Mouse (Mus musculus): ENCODE measurements around the gene Cacna2d4. TPM values are rescaled to one million over a fixed set of nuclear protein-coding genes. Genes with fewer than 3 reads are reported as not detected.

The Cacna2d4 gene
- polyA plus RNA-seq, 1 experiment from 2014 or later, result 0.05 TPM

DNA sequence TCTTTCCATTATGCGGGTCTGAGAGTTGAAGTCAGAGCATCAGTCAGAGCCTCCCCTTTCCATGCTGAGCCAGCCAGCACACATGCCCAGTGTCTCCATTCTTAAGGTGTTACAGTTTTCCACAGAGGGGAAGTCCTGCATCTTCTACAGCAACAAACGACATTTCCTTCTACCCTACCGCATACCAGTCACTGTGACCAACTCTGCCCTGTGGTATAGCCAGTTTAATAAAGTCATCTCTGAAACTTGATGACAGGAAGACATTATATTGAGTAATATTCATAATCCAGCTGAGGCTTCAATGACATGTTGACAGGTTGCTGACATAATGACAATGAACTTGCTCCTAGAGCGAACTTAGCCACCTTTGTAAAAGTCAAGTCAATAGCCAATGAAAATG lies 154.4 kb downstream of the Cacna2d4 start:
- 90% methylated on average over 4 of the region's 4 CpGs for WGBS
- Histone ChIP-seq H3K9me3 (ENCODE audit: control insufficient read depth, low read length) (no peaks in the 10 kb centered on the region), H3K9ac (ENCODE audit: low read length) (no peak overlapping the region), H3K36me3 (ENCODE audit: control insufficient read depth, insufficient read depth, low read length) (no peaks in the 10 kb centered on the region), H3K4me2 (no peak overlapping the region), H3K4me3 (ENCODE audit: low read depth, low read length) (no peak overlapping the region), H3K4me1 (ENCODE audit: control insufficient read depth, insufficient read depth, low read length) (peaks cover 9% of the 10 kb centered on the region), H3K27ac (ENCODE audit: low read depth, low read length) (no peak overlapping the region), H3K27me3 (ENCODE audit: control insufficient read depth, insufficient read depth, low read length) (no peaks in the 10 kb centered on the region)
- ATAC-seq (ENCODE audit: low FRiP score) (no peak), DNase-seq (ENCODE audit: low spot score, missing footprints) (no peak)

- no peaks in the 10 kb centered on the region for H3K36me3 ChIP-seq (ENCODE audit: control insufficient read depth, insufficient read depth, low read length)
- 89% methylated on average over 9 of the region's 9 CpGs for WGBS
- no peak overlapping the region for H3K27ac ChIP-seq (ENCODE audit: low read depth, low read length)
- H3K27me3 ChIP-seq (ENCODE audit: control insufficient read depth, insufficient read depth, low read length), result no peaks in the 10 kb centered on the region
- no peak overlapping the region for H3K4me3 ChIP-seq (ENCODE audit: low read depth, low read length)
- DNase-seq (ENCODE audit: low spot score, missing footprints), result no peak
- 0 out of 2 replicates have a peak, but pooled peaks cover 2% of the 10 kb centered on the region for H3K4me1 ChIP-seq (ENCODE audit: control insufficient read depth, insufficient read depth, low read length)
- H3K9ac ChIP-seq (ENCODE audit: low read length), result no peak overlapping the region
- H3K4me2 ChIP-seq, result no peak overlapping the region
- ATAC-seq (ENCODE audit: low FRiP score), result no peak
- H3K9me3 ChIP-seq (ENCODE audit: control insufficient read depth, low read length), result no peaks in the 10 kb centered on the region
Observed at GRCm38 (mm10) chr6:119392836-119393235, 156.5 kb downstream of the Cacna2d4 start.

DNA sequence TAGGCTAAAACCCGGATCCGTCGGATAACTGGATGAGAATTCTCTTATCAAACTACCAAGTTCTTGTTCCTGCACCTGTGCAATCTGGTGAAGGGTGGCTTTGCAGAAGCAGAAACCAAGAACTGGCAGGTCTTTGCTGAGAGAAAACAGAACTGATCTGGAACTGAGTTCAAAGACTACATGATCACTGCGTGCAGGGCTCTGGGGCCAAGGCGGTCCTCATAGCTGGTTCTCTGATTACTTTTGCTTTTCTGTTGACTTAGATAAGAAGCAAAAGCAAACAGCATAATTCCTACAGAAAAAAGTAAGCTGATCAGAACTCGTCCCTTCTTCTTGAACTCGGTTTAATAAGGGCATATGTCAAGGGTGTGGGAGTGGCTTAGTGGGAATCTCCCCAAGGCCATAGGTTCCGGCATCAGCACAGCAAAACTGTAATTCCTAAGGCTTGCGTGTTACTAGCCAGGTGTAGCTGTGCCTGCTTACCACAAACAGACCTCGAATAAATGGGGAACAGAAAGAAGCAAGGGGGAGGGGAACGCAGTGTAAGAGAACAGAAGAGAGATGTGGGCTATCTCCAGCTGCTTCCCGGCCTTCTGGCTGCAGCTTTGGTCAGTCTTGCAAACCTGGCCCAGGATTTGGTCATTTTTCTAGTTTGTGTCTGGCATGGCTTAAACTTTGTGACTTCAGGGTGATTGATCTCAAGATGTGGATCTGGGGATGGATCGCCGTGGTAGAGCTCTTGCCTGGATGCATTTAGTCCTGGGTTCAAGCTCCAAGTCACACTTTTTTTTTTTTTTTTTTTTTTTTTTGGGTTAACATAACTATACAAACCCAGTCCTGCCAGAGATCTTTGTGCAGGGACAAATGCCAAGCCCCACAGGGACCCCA lies 159.3 kb downstream of the Cacna2d4 start:
- no peak for ATAC-seq (ENCODE audit: low FRiP score)
- Histone ChIP-seq H3K4me1 (ENCODE audit: control insufficient read depth, insufficient read depth, low read length) (no peaks in the 10 kb centered on the region), H3K9ac (ENCODE audit: low read length) (no peak overlapping the region), H3K36me3 (ENCODE audit: control insufficient read depth, insufficient read depth, low read length) (no peaks in the 10 kb centered on the region), H3K27me3 (ENCODE audit: control insufficient read depth, insufficient read depth, low read length) (no peaks in the 10 kb centered on the region), H3K27ac (ENCODE audit: low read depth, low read length) (no peak overlapping the region), H3K9me3 (ENCODE audit: control insufficient read depth, low read length) (no peaks in the 10 kb centered on the region), H3K4me2 (no peak overlapping the region), H3K4me3 (ENCODE audit: low read depth, low read length) (no peak overlapping the region)
- 86% methylated on average over 14 of the region's 14 CpGs for WGBS
- DNase-seq (ENCODE audit: low spot score, missing footprints), result no peak

DNA sequence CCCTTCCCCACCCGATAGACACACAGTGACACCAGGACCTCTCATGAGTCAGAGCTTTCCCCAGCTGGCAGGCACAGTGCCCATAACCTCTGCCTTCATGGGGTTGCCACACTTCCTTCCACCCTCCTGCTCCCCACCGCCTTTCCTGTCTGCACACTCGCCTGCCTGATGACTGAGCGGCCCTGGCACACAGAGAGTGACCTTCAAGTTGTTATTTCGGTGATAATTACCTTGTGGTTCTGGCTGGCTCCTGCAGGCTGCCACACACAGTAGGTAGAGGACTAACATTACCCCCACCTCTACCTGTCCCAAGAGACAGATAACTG lies 159.9 kb downstream of the Cacna2d4 start:
- Histone ChIP-seq H3K9ac (ENCODE audit: low read length) (no peak overlapping the region), H3K4me2 (no peak overlapping the region), H3K27ac (ENCODE audit: low read depth, low read length) (no peak overlapping the region), H3K4me3 (ENCODE audit: low read depth, low read length) (no peak overlapping the region), H3K36me3 (ENCODE audit: control insufficient read depth, insufficient read depth, low read length) (no peaks in the 10 kb centered on the region), H3K4me1 (ENCODE audit: control insufficient read depth, insufficient read depth, low read length) (no peaks in the 10 kb centered on the region), H3K9me3 (ENCODE audit: control insufficient read depth, low read length) (no peaks in the 10 kb centered on the region), H3K27me3 (ENCODE audit: control insufficient read depth, insufficient read depth, low read length) (no peaks in the 10 kb centered on the region)
- ATAC-seq (ENCODE audit: low FRiP score), result no peak
- no peak for DNase-seq (ENCODE audit: low spot score, missing footprints)
- 77% methylated on average over 5 of the region's 5 CpGs for WGBS

- WGBS, result 95% methylated on average over 3 of the region's 3 CpGs
- Histone ChIP-seq H3K9me3 (ENCODE audit: control insufficient read depth, low read length) (no peaks in the 10 kb centered on the region), H3K27me3 (ENCODE audit: control insufficient read depth, insufficient read depth, low read length) (no peaks in the 10 kb centered on the region), H3K27ac (ENCODE audit: low read depth, low read length) (no peak overlapping the region), H3K4me1 (ENCODE audit: control insufficient read depth, insufficient read depth, low read length) (no peaks in the 10 kb centered on the region), H3K36me3 (ENCODE audit: control insufficient read depth, insufficient read depth, low read length) (no peaks in the 10 kb centered on the region), H3K9ac (ENCODE audit: low read length) (no peak overlapping the region), H3K4me2 (no peak overlapping the region), H3K4me3 (ENCODE audit: low read depth, low read length) (no peak overlapping the region)
- DNase-seq (ENCODE audit: low spot score, missing footprints) (no peak), ATAC-seq (ENCODE audit: low FRiP score) (no peak)
Observed at GRCm38 (mm10) chr6:119399371-119399770, 163.0 kb downstream of the Cacna2d4 start.

DNA sequence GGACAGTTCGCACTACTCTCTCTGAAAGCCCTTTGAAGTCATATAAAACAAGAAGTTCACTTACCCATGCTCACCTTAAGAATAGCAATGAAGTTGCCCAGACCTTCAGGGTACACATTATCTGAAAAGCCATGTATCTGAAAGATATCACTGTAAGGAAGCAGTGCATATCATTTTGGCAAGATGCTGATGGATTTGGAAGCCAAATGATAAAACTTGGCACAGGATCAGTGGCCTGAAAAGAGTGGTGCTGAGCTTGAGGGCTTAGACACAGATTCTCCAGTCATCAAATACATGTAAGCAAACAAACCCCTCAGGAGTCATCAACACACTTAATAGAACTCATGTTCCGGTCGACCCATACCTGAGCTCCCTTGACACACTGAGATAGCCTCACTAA lies 164.3 kb downstream of the Cacna2d4 start:
- no peaks in the 10 kb centered on the region for H3K27me3 ChIP-seq (ENCODE audit: control insufficient read depth, insufficient read depth, low read length)
- H3K9me3 ChIP-seq (ENCODE audit: control insufficient read depth, low read length), result no peaks in the 10 kb centered on the region
- H3K4me3 ChIP-seq (ENCODE audit: low read depth, low read length), result no peak overlapping the region
- H3K36me3 ChIP-seq (ENCODE audit: control insufficient read depth, insufficient read depth, low read length), result no peaks in the 10 kb centered on the region
- no peak overlapping the region for H3K27ac ChIP-seq (ENCODE audit: low read depth, low read length)
- no peak for DNase-seq (ENCODE audit: low spot score, missing footprints)
- H3K4me1 ChIP-seq (ENCODE audit: control insufficient read depth, insufficient read depth, low read length), result no peaks in the 10 kb centered on the region
- H3K9ac ChIP-seq (ENCODE audit: low read length), result no peak overlapping the region
- H3K4me2 ChIP-seq, result no peak overlapping the region
- 89% methylated on average over 3 of the region's 3 CpGs for WGBS
- ATAC-seq (ENCODE audit: low FRiP score), result no peak

GRCm38 (mm10) chr6:119401545-119402304 lies 165.4 kb downstream of the Cacna2d4 start:
- Histone ChIP-seq H3K36me3 (ENCODE audit: control insufficient read depth, insufficient read depth, low read length) (no peaks in the 10 kb centered on the region), H3K4me1 (ENCODE audit: control insufficient read depth, insufficient read depth, low read length) (no peaks in the 10 kb centered on the region), H3K4me2 (no peak overlapping the region), H3K9me3 (ENCODE audit: control insufficient read depth, low read length) (no peaks in the 10 kb centered on the region), H3K4me3 (ENCODE audit: low read depth, low read length) (no peak overlapping the region), H3K9ac (ENCODE audit: low read length) (no peak overlapping the region), H3K27ac (ENCODE audit: low read depth, low read length) (no peak overlapping the region), H3K27me3 (ENCODE audit: control insufficient read depth, insufficient read depth, low read length) (no peaks in the 10 kb centered on the region)
- ATAC-seq (ENCODE audit: low FRiP score), result no peak
- 94% methylated on average over 8 of the region's 8 CpGs for WGBS
- no peak for DNase-seq (ENCODE audit: low spot score, missing footprints)

Other genes starting within 250 kb of the Cacna2d4 start
- 9.9 and 11.2 TPM in 2 replicates for gene Dcp1b, start 61.3 kb upstream of the Cacna2d4 start, polyA plus RNA-seq (2014; fragmentation: Nextera tagmentation; extraction: Ambion mirVana)
- 2.0 and 2.1 TPM in 2 replicates for gene Cacna1c, start 40.1 kb upstream of the Cacna2d4 start, polyA plus RNA-seq (2014; fragmentation: Nextera tagmentation; extraction: Ambion mirVana)
- gene Lrtm2, start 94.2 kb downstream of the Cacna2d4 start, polyA plus RNA-seq (2014; fragmentation: Nextera tagmentation; extraction: Ambion mirVana), result 0.23 TPM in 1 of 2 replicates, not detected in the other
- 17.1 and 18.7 TPM in 2 replicates for gene Adipor2, start 181.2 kb downstream of the Cacna2d4 start, polyA plus RNA-seq (2014; fragmentation: Nextera tagmentation; extraction: Ambion mirVana)
- 5.7 and 6.6 TPM in 2 replicates for gene Fbxl14, start 243.1 kb downstream of the Cacna2d4 start, polyA plus RNA-seq (2014; fragmentation: Nextera tagmentation; extraction: Ambion mirVana)

All from midbrain, embryonic 11.5 days (tissue).